In genomic region chr8:20596842-20597708, GRCm38 (mm10) we compare ENCODE assay signal across 10 mouse cellular contexts. TPM values are rescaled to one million over a fixed set of nuclear protein-coding genes. Genes with fewer than 3 reads are reported as not detected.
DNase-seq lines count a peak whose midpoint lies in the region; ATAC-seq and TF ChIP-seq lines count a peak whose summit lies in the region.
"Not testable (repeated sequence)": the region's sequence is repeated elsewhere in the genome, so short reads cannot be mapped to it uniquely, and the experiment has no call there.
"Had no signal": no experiment of that assay in that cellular context is flagged by ENCODE, and none has a peak within 500 bp of the region (broad histone marks: within the 10 kb centered on the region; RNA-seq: fewer than 3 reads in every experiment).

No protein-coding gene starts in this region.

- not testable (repeated sequence) for TF ChIP-seq POLR2A in cerebellum, adult 2 months (IDR thresholded peaks at IDR 0.05; ENCODE audit: borderline replicate concordance, insufficient read depth, low read length)

- not testable (repeated sequence) for H3K9ac ChIP-seq in forebrain, embryonic 16.5 days (replicated peaks; ENCODE audit: low read depth, low read length); heart, embryonic 15.5 days; kidney, embryonic 15.5 days; limb, embryonic 12.5 days (replicated peaks); midbrain, embryonic 12.5 days (replicated peaks)

- WGBS in cerebellum, adult 2 months, result 31% methylated on average over 11 of the region's 13 CpGs
- 76% methylated on average over 9 of the region's 13 CpGs for WGBS in forebrain, embryonic 16.5 days
- WGBS in heart, embryonic 15.5 days, result 76% methylated on average over 11 of the region's 13 CpGs
- 81% methylated on average over 11 of the region's 13 CpGs for WGBS in kidney, embryonic 15.5 days
- 74% methylated on average over 10 of the region's 13 CpGs for WGBS in limb, embryonic 12.5 days
- 79% methylated on average over 10 of the region's 13 CpGs for WGBS in midbrain, embryonic 12.5 days

- H3K4me3 ChIP-seq in cerebellum, adult 2 months (replicated peaks; ENCODE audit: insufficient read depth, low read depth, low read length); forebrain, embryonic 16.5 days (replicated peaks; ENCODE audit: low read length); heart, embryonic 15.5 days; kidney, embryonic 15.5 days (replicated peaks); limb, embryonic 12.5 days (replicated peaks); midbrain, embryonic 12.5 days: not testable (repeated sequence)

- H3K4me1 ChIP-seq in cerebellum, adult 2 months (ENCODE audit: control insufficient read depth, insufficient read depth, low read length); forebrain, embryonic 16.5 days (replicated peaks; ENCODE audit: control insufficient read depth, insufficient read depth, low read length); heart, embryonic 15.5 days (replicated peaks); kidney, embryonic 15.5 days; limb, embryonic 12.5 days (replicated peaks); midbrain, embryonic 12.5 days: not testable (repeated sequence)

- DNase-seq in 3134 (ENCODE audit: extremely low read depth, insufficient read length, low spot score), result peak; percentile 3
- DNase-seq in cerebellum, adult 2 months, result peak; percentile 44 to 53
- peak; percentile 41 to 57 for DNase-seq in spleen, adult 18-20 months

- peak; percentile 80 for ATAC-seq in forebrain, embryonic 16.5 days
- ATAC-seq in heart, embryonic 15.5 days (replicated peaks; ENCODE audit: insufficient number of reproducible peaks, insufficient read depth, low FRiP score, low read depth), result peak; percentile 82
- peak; percentile 86 for ATAC-seq in kidney, embryonic 15.5 days (replicated peaks; ENCODE audit: low FRiP score)
- ATAC-seq in limb, embryonic 12.5 days (ENCODE audit: insufficient number of reproducible peaks, insufficient read depth, low FRiP score, low TSS enrichment, low read depth), result peak; percentile 80
- ATAC-seq in midbrain, embryonic 12.5 days (ENCODE audit: low FRiP score, low read depth), result peak; percentile 85

- not testable (repeated sequence) for TF ChIP-seq CTCF in cerebellum, adult 2 months (IDR thresholded peaks at IDR 0.05; ENCODE audit: borderline replicate concordance, insufficient read depth, low read depth, low read length)

- not testable (repeated sequence) for H3K27ac ChIP-seq in cerebellum, adult 2 months (ENCODE audit: insufficient read depth, low read length); forebrain, embryonic 16.5 days (ENCODE audit: low read length); heart, embryonic 15.5 days; kidney, embryonic 15.5 days; limb, embryonic 12.5 days; midbrain, embryonic 12.5 days (replicated peaks)

- not testable (repeated sequence) for H3K4me2 ChIP-seq in forebrain, embryonic 16.5 days (ENCODE audit: low read length); heart, embryonic 15.5 days; kidney, embryonic 15.5 days; limb, embryonic 12.5 days; midbrain, embryonic 12.5 days (replicated peaks)

- not testable (repeated sequence) for H3K9me3 ChIP-seq in forebrain, embryonic 16.5 days (ENCODE audit: control insufficient read depth, low read length); heart, embryonic 15.5 days (replicated peaks); kidney, embryonic 15.5 days (replicated peaks); limb, embryonic 12.5 days; midbrain, embryonic 12.5 days

- not testable (repeated sequence) for H3K36me3 ChIP-seq in forebrain, embryonic 16.5 days (ENCODE audit: control insufficient read depth, insufficient read depth); heart, embryonic 15.5 days; kidney, embryonic 15.5 days; limb, embryonic 12.5 days; midbrain, embryonic 12.5 days

- not testable (repeated sequence) for H3K27me3 ChIP-seq in cerebellum, adult 2 months (ENCODE audit: control insufficient read depth, insufficient read depth, low read length); forebrain, embryonic 16.5 days (replicated peaks; ENCODE audit: control insufficient read depth, insufficient read depth, low read length); heart, embryonic 15.5 days; kidney, embryonic 15.5 days; limb, embryonic 12.5 days; midbrain, embryonic 12.5 days

RNA-seq across cellular contexts. Expression of gene Gm21119, which starts 17.6 kb away (rescaled TPM):
- polyA plus RNA-seq in cerebellum, adult 2 months (2012; rRNA removed), result 0.61 and 0.79 TPM in 2 replicates
- polyA plus RNA-seq in forebrain, embryonic 16.5 days (2015; fragmentation: Nextera tagmentation; extraction: Ambion mirVana), result 0.13 TPM in 1 of 2 replicates, not detected in the other
- 0.22 and 0.31 TPM in 2 replicates for polyA plus RNA-seq in heart, embryonic 15.5 days (2015; fragmentation: Nextera tagmentation; extraction: Ambion mirVana)
- 0.09 TPM in 1 of 2 replicates, not detected in the other for polyA plus RNA-seq in kidney, embryonic 15.5 days (2015; fragmentation: Nextera tagmentation; extraction: Ambion mirVana)
- not detected in 2 replicates for polyA plus RNA-seq in limb, embryonic 12.5 days (2016; fragmentation: Nextera tagmentation; extraction: Ambion mirVana)
- polyA plus RNA-seq in midbrain, embryonic 12.5 days (2016; fragmentation: Nextera tagmentation; extraction: Ambion mirVana), result not detected in 2 replicates
- polyA plus RNA-seq: C2C12, macrophage had no signal
